Mouse (Mus musculus): ENCODE results near the gene Celsr1.
"Not testable (repeated sequence)": the region's sequence is repeated elsewhere in the genome, so short reads cannot be mapped to it uniquely, and the experiment has no call there.

The Celsr1 gene

GRCm38 (mm10) chr15:85885606-85886005 lies 148.0 kb downstream of the Celsr1 start:
- no peak for DNase-seq

- DNase-seq: peak; percentile 58
Measured at GRCm38 (mm10) chr15:85879498-85879895, 154.1 kb downstream of the Celsr1 start.

GRCm38 (mm10) chr15:85878848-85879497 lies 154.6 kb downstream of the Celsr1 start, which contains the start of gene Trmu:
Gene Trmu, plus strand, starts transcription at chr15:85879312.
- peak; percentile 91 for DNase-seq

- no peak for DNase-seq
Measured at GRCm38 (mm10) chr15:85877336-85877735, 156.2 kb downstream of the Celsr1 start.

GRCm38 (mm10) chr15:85867696-85868095 lies 165.9 kb downstream of the Celsr1 start:
- DNase-seq: peak; percentile 75

- DNase-seq: not testable (repeated sequence)
Measured at GRCm38 (mm10) chr15:85865913-85866312, 167.7 kb downstream of the Celsr1 start.

GRCm38 (mm10) chr15:85859490-85860031 lies 174.0 kb downstream of the Celsr1 start, which contains the start of gene Gtse1:
Gene Gtse1, plus strand, starts transcription at chr15:85859745.
- DNase-seq: peak; percentile 91

- DNase-seq: no peak
Measured at GRCm38 (mm10) chr15:85858980-85859489, 174.5 kb downstream of the Celsr1 start.

GRCm38 (mm10) chr15:85851656-85852392 lies 181.8 kb downstream of the Celsr1 start:
- DNase-seq: no peak
